Mouse (Mus musculus) embryonic facial prominence, embryonic 13.5 days (tissue): ENCODE measurements around the gene Cyp21a1. TPM values are rescaled to one million over a fixed set of nuclear protein-coding genes. Genes with fewer than 3 reads are reported as not detected.

ENCODE experiments used
- microRNA-seq: library from miRNA; unstranded; fragments of <30 nt; microRNA quantifications from one replicate; pipeline ENCODE4, GENCODE M21; 2016
- polyA plus RNA-seq: library from polyadenylated mRNA; unstranded; fragments of >200 nt; fragmentation: Nextera tagmentation; extraction: Ambion mirVana; gene quantifications from 2 replicates; pipeline ENCODE4 v1.2.1, GENCODE M21; 2015

The Cyp21a1 gene
- polyA plus RNA-seq, 1 experiment from 2014 or later = not detected

Small RNA genes lying within 50 kb of the gene (microRNA-seq; reads per million reads assigned to microRNA genes)
- gene Gm27471 = not detected
- gene Mir6970 = not detected
- gene Mir6971 = 4.1 reads per million, percentile 16 among the genes with 10 or more reads in this experiment

Other genes with a start within 250 kb of the Cyp21a1 start
- 4.4 and 5.0 TPM in 2 replicates for gene Notch4, start 240.3 kb downstream of the Cyp21a1 start, polyA plus RNA-seq
- 5.3 and 6.0 TPM in 2 replicates for gene Gpsm3, start 214.8 kb downstream of the Cyp21a1 start, polyA plus RNA-seq
- 14.8 and 19.2 TPM in 2 replicates for gene Pbx2, start 213.3 kb downstream of the Cyp21a1 start, polyA plus RNA-seq
- 3.6 and 4.2 TPM in 2 replicates for gene Ager, start 206.7 kb downstream of the Cyp21a1 start, polyA plus RNA-seq
- 130 and 132 TPM in 2 replicates for gene Rnf5, start 200.9 kb downstream of the Cyp21a1 start, polyA plus RNA-seq
- 50.7 and 57.5 TPM in 2 replicates for gene Agpat1, start 200.3 kb downstream of the Cyp21a1 start, polyA plus RNA-seq
- 7.5 and 10.2 TPM in 2 replicates for gene Egfl8, start 188.6 kb downstream of the Cyp21a1 start, polyA plus RNA-seq
- 21.6 and 22.2 TPM in 2 replicates for gene Ppt2, start 176.1 kb downstream of the Cyp21a1 start, polyA plus RNA-seq
- 0.55 and 0.78 TPM in 2 replicates for gene Prrt1, start 175.0 kb downstream of the Cyp21a1 start, polyA plus RNA-seq
- 15.0 and 18.0 TPM in 2 replicates for gene Fkbpl, start 159.8 kb downstream of the Cyp21a1 start, polyA plus RNA-seq
- 97.8 and 106 TPM in 2 replicates for gene Atf6b, start 157.4 kb downstream of the Cyp21a1 start, polyA plus RNA-seq
- gene Tnxb, start 134.0 kb downstream of the Cyp21a1 start, polyA plus RNA-seq = 0.03 and 0.04 TPM in 2 replicates
- gene C4b, start 60.7 kb downstream of the Cyp21a1 start, polyA plus RNA-seq = 0.34 TPM in 1 of 2 replicates, not detected in the other
- 25.4 and 29.4 TPM in 2 replicates for gene Stk19, start 32.4 kb upstream of the Cyp21a1 start, polyA plus RNA-seq
- gene Dxo, start 32.5 kb upstream of the Cyp21a1 start, polyA plus RNA-seq = 66.3 and 75.1 TPM in 2 replicates
- gene Skiv2l, start 45.6 kb upstream of the Cyp21a1 start, polyA plus RNA-seq = 52.2 and 55.6 TPM in 2 replicates
- 119 and 126 TPM in 2 replicates for gene Nelfe, start 45.8 kb upstream of the Cyp21a1 start, polyA plus RNA-seq
- 1.6 and 5.7 TPM in 2 replicates for gene Cfb, start 58.0 kb upstream of the Cyp21a1 start, polyA plus RNA-seq
- 5.5 and 7.1 TPM in 2 replicates for gene Zbtb12, start 74.9 kb upstream of the Cyp21a1 start, polyA plus RNA-seq
- not detected in 2 replicates for gene Gm20547, start 77.5 kb upstream of the Cyp21a1 start, polyA plus RNA-seq
- gene C2, start 93.7 kb upstream of the Cyp21a1 start, polyA plus RNA-seq = 2.7 and 3.2 TPM in 2 replicates
- 98.5 and 100 TPM in 2 replicates for gene Ehmt2, start 93.9 kb upstream of the Cyp21a1 start, polyA plus RNA-seq
- 0.24 and 0.83 TPM in 2 replicates for gene Slc44a4, start 109.9 kb upstream of the Cyp21a1 start, polyA plus RNA-seq
- 18.8 and 20.3 TPM in 2 replicates for gene Neu1, start 126.7 kb upstream of the Cyp21a1 start, polyA plus RNA-seq
- 0.53 and 0.87 TPM in 2 replicates for gene Hspa1b, start 154.7 kb upstream of the Cyp21a1 start, polyA plus RNA-seq
- not detected in 2 replicates for gene Gm20481, start 165.4 kb upstream of the Cyp21a1 start, polyA plus RNA-seq
- 5.8 and 6.1 TPM in 2 replicates for gene Hspa1a, start 167.6 kb upstream of the Cyp21a1 start, polyA plus RNA-seq
- gene Hspa1l, start 168.1 kb upstream of the Cyp21a1 start, polyA plus RNA-seq = 0.77 and 0.85 TPM in 2 replicates
- 190 and 227 TPM in 2 replicates for gene Lsm2, start 177.3 kb upstream of the Cyp21a1 start, polyA plus RNA-seq
- gene Vars, start 196.4 kb upstream of the Cyp21a1 start, polyA plus RNA-seq = 102 and 112 TPM in 2 replicates
- gene Vwa7, start 212.0 kb upstream of the Cyp21a1 start, polyA plus RNA-seq = 0.33 and 0.38 TPM in 2 replicates
- 14.2 and 19.5 TPM in 2 replicates for gene Sapcd1, start 223.5 kb upstream of the Cyp21a1 start, polyA plus RNA-seq
- gene Msh5, start 242.2 kb upstream of the Cyp21a1 start, polyA plus RNA-seq = 3.5 and 3.6 TPM in 2 replicates
- 243 and 254 TPM in 2 replicates for gene Clic1, start 245.4 kb upstream of the Cyp21a1 start, polyA plus RNA-seq